Mouse (Mus musculus) lung, postnatal 0 days (tissue): ENCODE measurements around the gene Ctsa.

Experiments
- CTCF ChIP-seq: IDR thresholded peaks from 2 replicates; pipeline ENCODE4 v1.5.1; 2016; ENCODE audit warnings: antibody characterized with exemption, mild to moderate bottlenecking
- EP300 ChIP-seq: IDR thresholded peaks from 2 replicates; pipeline ENCODE4 v1.6.1; 2016; ENCODE audit warnings: antibody characterized with exemption, mild to moderate bottlenecking, control low read depth

GRCm38 (mm10) chr2:164793772-164794171, 38.9 kb upstream of the Ctsa start:
- TF ChIP-seq CTCF (0 out of 2 replicates have a peak, but pooled peaks have one; percentile 24), EP300 (no peak)
